In genomic region chr1:66700149-66700692, GRCm38 (mm10) we compare ENCODE assay signal across 8 mouse cellular contexts. TPM values are rescaled to one million over a fixed set of nuclear protein-coding genes. Genes with fewer than 3 reads are reported as not detected.
A peak's percentile ranks its signal among the peaks of the same experiment; 100 is the strongest.
DNase-seq lines count a peak whose midpoint lies in the region; ATAC-seq and TF ChIP-seq lines count a peak whose summit lies in the region.

No protein-coding gene starts in this region.

- H3K4me3 ChIP-seq in left cerebral cortex, adult 2 months = peak overlapping the region; percentile 72
- peak overlapping the region; percentile 88 for H3K4me3 ChIP-seq in embryonic facial prominence, embryonic 15.5 days (replicated peaks)
- peak overlapping the region; percentile 89 for H3K4me3 ChIP-seq in limb, embryonic 15.5 days
- peak overlapping the region; percentile 76 for H3K4me3 ChIP-seq in olfactory bulb, adult 2 months (ENCODE audit: insufficient read depth, low read depth, low read length)

- peak overlapping the region; percentile 56; the same call in 1 of the 2 replicates for H3K27ac ChIP-seq in left cerebral cortex, adult 2 months
- no peak overlapping the region for H3K27ac ChIP-seq in embryonic facial prominence, embryonic 15.5 days (replicated peaks)
- H3K27ac ChIP-seq in limb, embryonic 15.5 days = peak overlapping the region; percentile 82; the same call in 1 of the 2 replicates
- H3K27ac ChIP-seq in olfactory bulb, adult 2 months (ENCODE audit: insufficient read depth, low read depth, low read length) = peak overlapping the region; percentile 24; the same call in 1 of the 2 replicates

- intact Hi-C loops in left cerebral cortex, adult 2 months (cut with DNase I) = loop anchor here (1.0 to 5.0 kb wide), 2 partner anchors 117 to 137 kb away; partner anchors contain the start of gene Kansl1l

- peaks cover 5% of the 10 kb centered on the region; the same call in 1 of the 2 replicates for H3K4me1 ChIP-seq in embryonic facial prominence, embryonic 15.5 days
- peaks cover 5% of the 10 kb centered on the region; the same call in 1 of the 2 replicates for H3K4me1 ChIP-seq in limb, embryonic 15.5 days
- H3K4me1 ChIP-seq in olfactory bulb, adult 2 months (ENCODE audit: control insufficient read depth, insufficient read depth, low read length) = peaks cover 2% of the 10 kb centered on the region; the same call in 1 of the 2 replicates

- no peak overlapping the region for H3K9ac ChIP-seq in embryonic facial prominence, embryonic 15.5 days
- no peak overlapping the region for H3K9ac ChIP-seq in limb, embryonic 15.5 days

- no peaks in the 10 kb centered on the region for H3K36me3 ChIP-seq in embryonic facial prominence, embryonic 15.5 days
- no peaks in the 10 kb centered on the region for H3K36me3 ChIP-seq in limb, embryonic 15.5 days

- no peak for ATAC-seq in embryonic facial prominence, embryonic 15.5 days (ENCODE audit: insufficient number of reproducible peaks, low FRiP score, low TSS enrichment, low read depth)
- no peak for ATAC-seq in limb, embryonic 15.5 days (ENCODE audit: insufficient number of reproducible peaks, low FRiP score, low TSS enrichment, low read depth)
- no peak for ATAC-seq in activated CD4-positive, CD25-positive, alpha-beta regulatory T cell, adult 4 months

- no peak for TF ChIP-seq CTCF in left cerebral cortex, adult 2 months (IDR thresholded peaks at IDR 0.05)
- no peak for TF ChIP-seq CTCF in olfactory bulb, adult 2 months (IDR thresholded peaks at IDR 0.05; ENCODE audit: insufficient read depth, low read depth, low read length)

- no peak for DNase-seq in left cerebral cortex, adult 2 months (ENCODE audit: extremely low spot score in 1 of 2, low spot score in 2 of 2)
- DNase-seq in left cerebral cortex, adult 18-20 months (ENCODE audit: low spot score in 2 of 2) = no peak
- no peak for DNase-seq in right cerebral cortex, postnatal 14 days
- DNase-seq in right cerebral cortex, postnatal 25 days = no peak

- no peaks in the 10 kb centered on the region for H3K9me3 ChIP-seq in embryonic facial prominence, embryonic 15.5 days (replicated peaks)
- H3K9me3 ChIP-seq in limb, embryonic 15.5 days = no peaks in the 10 kb centered on the region

- H3K4me2 ChIP-seq in embryonic facial prominence, embryonic 15.5 days (replicated peaks) = peak overlapping the region; percentile 56
- peak overlapping the region; percentile 55 for H3K4me2 ChIP-seq in limb, embryonic 15.5 days

- TF ChIP-seq POLR2A in olfactory bulb, adult 2 months (IDR thresholded peaks at IDR 0.05; ENCODE audit: insufficient read depth, low read depth, low read length) = no peak

- H3K27me3 ChIP-seq in embryonic facial prominence, embryonic 15.5 days = no peaks in the 10 kb centered on the region
- H3K27me3 ChIP-seq in limb, embryonic 15.5 days = no peaks in the 10 kb centered on the region

- WGBS in embryonic facial prominence, embryonic 15.5 days = 40% methylated on average over 5 of the region's 5 CpGs
- WGBS in limb, embryonic 15.5 days = 50% methylated on average over 5 of the region's 5 CpGs
- WGBS in olfactory bulb, adult 2 months = 26% methylated on average over 5 of the region's 5 CpGs

RNA-seq across cellular contexts. Expression of gene Rpe, which starts 0.4 kb away (rescaled TPM):
- total RNA-seq in left cerebral cortex, adult 2 months (2021) = 10 to 100 TPM; 34.6 to 38.5 TPM
- total RNA-seq in left cerebral cortex, adult 18-20 months (2021) = 10 to 100 TPM; 27.4 to 33.2 TPM
- 42.6 and 46.3 TPM in 2 replicates for polyA plus RNA-seq in embryonic facial prominence, embryonic 15.5 days (2015; fragmentation: Nextera tagmentation; extraction: Ambion mirVana)
- polyA plus RNA-seq in limb, embryonic 15.5 days (2015; fragmentation: Nextera tagmentation; extraction: Ambion mirVana) = 40.4 and 45.9 TPM in 2 replicates
- polyA plus RNA-seq in olfactory bulb, adult 2 months (2012; ENCODE audit: insufficient read depth, insufficient read length, low replicate concordance, missing spikeins) = not detected in 2 replicates
- polyA plus RNA-seq in activated CD4-positive, CD25-positive, alpha-beta regulatory T cell, adult 4 months (2017; shearing (Covaris generic)) = 10 to 100 TPM; 59.7 to 63.3 TPM
